Mouse (Mus musculus): ENCODE results near the gene As3mt. TPM values are rescaled to one million over a fixed set of nuclear protein-coding genes. Genes with fewer than 3 reads are reported as not detected.

The As3mt gene
- 14.8 and 18.6 TPM in 2 replicates for polyA plus RNA-seq (2015; fragmentation: Nextera tagmentation; extraction: Ambion mirVana)

- Histone ChIP-seq H3K27ac (replicated peaks) (no peak within 1 kb of the TSS), H3K36me3 (no peaks in the 10 kb centered on the region), H3K9ac (replicated peaks) (peak within 1 kb of the TSS; percentile 29; the same call in 1 of the 2 replicates), H3K9me3 (no peaks in the 10 kb centered on the region), H3K4me2 (replicated peaks) (peak within 1 kb of the TSS; percentile 51), H3K4me1 (peaks cover 10% of the 10 kb centered on the region), H3K27me3 (no peaks in the 10 kb centered on the region), H3K4me3 (peak within 1 kb of the TSS; percentile 40)
- 13% methylated on average over 31 of the region's 31 CpGs for WGBS
- no peak for ATAC-seq (replicated peaks)
Observed at GRCm38 (mm10) chr19:46707296-46708151, at the start of gene As3mt. As3mt (plus strand) TSS chr19:46707458.

GRCm38 (mm10) chr19:46658348-46658747, 48.9 kb upstream of the As3mt start:
- 96% methylated on average over 7 of the region's 7 CpGs for WGBS
- Histone ChIP-seq H3K4me2 (replicated peaks) (no peak overlapping the region), H3K4me1 (no peaks in the 10 kb centered on the region), H3K27ac (replicated peaks) (no peak overlapping the region), H3K4me3 (no peak overlapping the region), H3K36me3 (peaks cover 34% of the 10 kb centered on the region), H3K9me3 (no peaks in the 10 kb centered on the region), H3K27me3 (no peaks in the 10 kb centered on the region), H3K9ac (replicated peaks) (no peak overlapping the region)
- no peak for ATAC-seq (replicated peaks)

- no peak overlapping the region for H3K9ac ChIP-seq (replicated peaks)
- H3K27me3 ChIP-seq = no peaks in the 10 kb centered on the region
- no peaks in the 10 kb centered on the region for H3K4me1 ChIP-seq
- no peak overlapping the region for H3K4me2 ChIP-seq (replicated peaks)
- no peak for ATAC-seq (replicated peaks)
- no peak overlapping the region for H3K27ac ChIP-seq (replicated peaks)
- H3K36me3 ChIP-seq = peaks cover 30% of the 10 kb centered on the region
- H3K4me3 ChIP-seq = no peak overlapping the region
- no peaks in the 10 kb centered on the region for H3K9me3 ChIP-seq
- 92% methylated on average over 9 of the region's 9 CpGs for WGBS
Observed at GRCm38 (mm10) chr19:46658851-46659250, 48.4 kb upstream of the As3mt start.

- H3K4me2 ChIP-seq (replicated peaks) = no peak overlapping the region
- no peak overlapping the region for H3K4me3 ChIP-seq
- H3K9me3 ChIP-seq = no peaks in the 10 kb centered on the region
- no peak overlapping the region for H3K27ac ChIP-seq (replicated peaks)
- no peaks in the 10 kb centered on the region for H3K27me3 ChIP-seq
- H3K4me1 ChIP-seq = peaks cover 6% of the 10 kb centered on the region
- peaks cover 6% of the 10 kb centered on the region; the same call in 1 of the 2 replicates for H3K36me3 ChIP-seq
- no peak overlapping the region for H3K9ac ChIP-seq (replicated peaks)
- ATAC-seq (replicated peaks) = no peak
- 76% methylated on average over 4 of the region's 4 CpGs for WGBS
Observed at GRCm38 (mm10) chr19:46661511-46661910, 45.7 kb upstream of the As3mt start.

- Histone ChIP-seq H3K9ac (replicated peaks) (no peak overlapping the region), H3K27me3 (no peaks in the 10 kb centered on the region), H3K4me2 (replicated peaks) (no peak overlapping the region), H3K27ac (replicated peaks) (no peak overlapping the region), H3K9me3 (no peaks in the 10 kb centered on the region), H3K4me3 (no peak overlapping the region), H3K36me3 (peaks cover 1% of the 10 kb centered on the region; the same call in 1 of the 2 replicates), H3K4me1 (peaks cover 6% of the 10 kb centered on the region)
- no peak for ATAC-seq (replicated peaks)
- WGBS = 92% methylated on average over 8 of the region's 8 CpGs
Observed at GRCm38 (mm10) chr19:46662214-46662613, 45.0 kb upstream of the As3mt start.

- Histone ChIP-seq H3K36me3 (no peaks in the 10 kb centered on the region), H3K4me2 (replicated peaks) (no peak overlapping the region), H3K27me3 (no peaks in the 10 kb centered on the region), H3K9ac (replicated peaks) (no peak overlapping the region), H3K9me3 (no peaks in the 10 kb centered on the region), H3K4me3 (no peak overlapping the region), H3K4me1 (peaks cover 6% of the 10 kb centered on the region), H3K27ac (replicated peaks) (no peak overlapping the region)
- 85% methylated on average over 6 of the region's 6 CpGs for WGBS
- no peak for ATAC-seq (replicated peaks)
Observed at GRCm38 (mm10) chr19:46662784-46663183, 44.5 kb upstream of the As3mt start.

GRCm38 (mm10) chr19:46665474-46665873, 41.8 kb upstream of the As3mt start:
- H3K9me3 ChIP-seq = no peaks in the 10 kb centered on the region

GRCm38 (mm10) chr19:46667300-46667699, 40.0 kb upstream of the As3mt start:
- Histone ChIP-seq H3K4me3 (no peak overlapping the region), H3K4me2 (replicated peaks) (no peak overlapping the region), H3K27me3 (no peaks in the 10 kb centered on the region), H3K9ac (replicated peaks) (no peak overlapping the region), H3K27ac (replicated peaks) (no peak overlapping the region), H3K4me1 (peaks cover 6% of the 10 kb centered on the region), H3K9me3 (no peaks in the 10 kb centered on the region), H3K36me3 (no peaks in the 10 kb centered on the region)
- WGBS = 74% methylated on average over 11 of the region's 11 CpGs
- ATAC-seq (replicated peaks) = no peak

More at GRCm38 (mm10) chr19:46665474-46665873, 41.8 kb upstream of the As3mt start:
- H3K9ac ChIP-seq (replicated peaks) = no peak overlapping the region
- no peak overlapping the region for H3K4me2 ChIP-seq (replicated peaks)
- peaks cover 6% of the 10 kb centered on the region for H3K4me1 ChIP-seq
- 34% methylated on average over 7 of the region's 7 CpGs for WGBS
- H3K27me3 ChIP-seq = no peaks in the 10 kb centered on the region
- no peak overlapping the region for H3K4me3 ChIP-seq
- no peak overlapping the region for H3K27ac ChIP-seq (replicated peaks)
- no peaks in the 10 kb centered on the region for H3K36me3 ChIP-seq
- no peak for ATAC-seq (replicated peaks)

GRCm38 (mm10) chr19:46668263-46668662, 39.0 kb upstream of the As3mt start:
- Histone ChIP-seq H3K4me2 (replicated peaks) (no peak overlapping the region), H3K27ac (replicated peaks) (no peak overlapping the region), H3K4me3 (no peak overlapping the region), H3K9me3 (no peaks in the 10 kb centered on the region), H3K4me1 (peaks cover 6% of the 10 kb centered on the region), H3K36me3 (no peaks in the 10 kb centered on the region), H3K27me3 (no peaks in the 10 kb centered on the region), H3K9ac (replicated peaks) (no peak overlapping the region)
- ATAC-seq (replicated peaks) = no peak
- WGBS = 88% methylated on average over 10 of the region's 10 CpGs

- Histone ChIP-seq H3K9me3 (no peaks in the 10 kb centered on the region), H3K27me3 (no peaks in the 10 kb centered on the region), H3K27ac (replicated peaks) (no peak overlapping the region), H3K36me3 (no peaks in the 10 kb centered on the region), H3K4me1 (peaks cover 6% of the 10 kb centered on the region), H3K9ac (replicated peaks) (no peak overlapping the region), H3K4me3 (no peak overlapping the region), H3K4me2 (replicated peaks) (no peak overlapping the region)
- no peak for ATAC-seq (replicated peaks)
- 90% methylated on average over 5 of the region's 5 CpGs for whole genome bisulfite sequencing
Observed at GRCm38 (mm10) chr19:46669802-46670201, 37.5 kb upstream of the As3mt start.

GRCm38 (mm10) chr19:46670691-46671090, 36.6 kb upstream of the As3mt start:
- WGBS = 34% methylated on average over 13 of the region's 13 CpGs
- Histone ChIP-seq H3K36me3 (no peaks in the 10 kb centered on the region), H3K27ac (replicated peaks) (no peak overlapping the region), H3K4me3 (no peak overlapping the region), H3K4me1 (peaks cover 1% of the 10 kb centered on the region; the same call in 1 of the 2 replicates), H3K4me2 (replicated peaks) (no peak overlapping the region), H3K9me3 (no peaks in the 10 kb centered on the region), H3K27me3 (no peaks in the 10 kb centered on the region), H3K9ac (replicated peaks) (no peak overlapping the region)
- no peak; the same call in 1 of the 2 replicates for ATAC-seq (replicated peaks)

- Histone ChIP-seq H3K36me3 (no peaks in the 10 kb centered on the region), H3K4me2 (replicated peaks) (no peak within 1 kb of the TSS), H3K9ac (replicated peaks) (no peak within 1 kb of the TSS), H3K4me3 (no peak within 1 kb of the TSS), H3K27ac (replicated peaks) (no peak within 1 kb of the TSS), H3K27me3 (no peaks in the 10 kb centered on the region), H3K9me3 (no peaks in the 10 kb centered on the region), H3K4me1 (no peaks in the 10 kb centered on the region)
- ATAC-seq (replicated peaks) = no peak
- WGBS = 74% methylated on average over 5 of the region's 5 CpGs
Observed at GRCm38 (mm10) chr19:46672766-46673418, 34.4 kb upstream of the As3mt start, which contains the start of gene Cyp17a1. Cyp17a1 (minus strand) TSS chr19:46673172.

Measured in forebrain, embryonic 15.5 days (tissue).